Mouse (Mus musculus): ENCODE measurements around the gene Ssbp2. TPM values are rescaled to one million over a fixed set of nuclear protein-coding genes. Genes with fewer than 3 reads are reported as not detected.

The Ssbp2 gene
- total and polyA plus RNA-seq, 3 experiments, result 12.6 to 38.4 TPM; not detected in 1

- Histone ChIP-seq H3K27me3 (ENCODE audit: control insufficient read depth in 1 of 2, insufficient read depth in 2 of 2, low read length in 2 of 2) (no peaks in the 10 kb centered on the region), H3K36me3 (ENCODE audit: control insufficient read depth in 1 of 2, insufficient read depth in 2 of 2, low read length in 2 of 2) (no peaks in the 10 kb centered on the region)
- TF ChIP-seq MAFK (IDR thresholded peaks at IDR 0.05; ENCODE audit: borderline replicate concordance, low read depth, low read length) (no peak), UBTF (IDR thresholded peaks at IDR 0.05; ENCODE audit: borderline replicate concordance, insufficient read depth, low read depth, low read length) (no peak), MAZ (IDR thresholded peaks at IDR 0.05; ENCODE audit: low read depth, low read length) (no peak)
These were observed 121.4 kb downstream of the Ssbp2 start for GRCm38 (mm10) chr13:91581504-91581903.

GRCm38 (mm10) chr13:91582212-91582611 lies 122.1 kb downstream of the Ssbp2 start:
- TF ChIP-seq MAZ (IDR thresholded peaks at IDR 0.05; ENCODE audit: low read depth, low read length), result no peak
- TF ChIP-seq NELFE (IDR thresholded peaks at IDR 0.05; ENCODE audit: low read depth, low read length), result no peak
- TF ChIP-seq MXI1 (IDR thresholded peaks at IDR 0.05; ENCODE audit: low read depth, low read length), result no peak
- no peak for TF ChIP-seq POLR2AphosphoS5 (IDR thresholded peaks at IDR 0.05; ENCODE audit: borderline replicate concordance, low read depth, low read length)
- no peak for TF ChIP-seq ZKSCAN1 (IDR thresholded peaks at IDR 0.05; ENCODE audit: low read depth, low read length)
- no peak for TF ChIP-seq USF2 (IDR thresholded peaks at IDR 0.05; ENCODE audit: borderline replicate concordance in 1 of 2, insufficient read depth in 1 of 2, low read depth in 1 of 2, low read length in 2 of 2)
- TF ChIP-seq CHD2 (IDR thresholded peaks at IDR 0.05; ENCODE audit: low read length), result no peak
- TF ChIP-seq TAL1 (IDR thresholded peaks at IDR 0.05; ENCODE audit: low read length), result no peak
- no peak for TF ChIP-seq KAT2A (conservative IDR thresholded peaks at IDR 0.05; ENCODE audit: low read depth, low read length)
- no peak for TF ChIP-seq CHD1 (IDR thresholded peaks at IDR 0.05; ENCODE audit: low read depth, low read length)
- no peak for TF ChIP-seq MYC (IDR thresholded peaks at IDR 0.05; ENCODE audit: low read depth, low read length)
- TF ChIP-seq ELF1 (IDR thresholded peaks at IDR 0.05; ENCODE audit: low read depth, low read length), result no peak
- no peak for TF ChIP-seq TBP (IDR thresholded peaks at IDR 0.05; ENCODE audit: low read depth, low read length)
- no peak for TF ChIP-seq POLR2AphosphoS2 (IDR thresholded peaks at IDR 0.05; ENCODE audit: low read length)
- TF ChIP-seq BHLHE40 (IDR thresholded peaks at IDR 0.05; ENCODE audit: borderline replicate concordance, low read depth, low read length), result no peak
- TF ChIP-seq SMC3 (IDR thresholded peaks at IDR 0.05; ENCODE audit: low read depth, low read length), result no peak
- TF ChIP-seq MAX (IDR thresholded peaks at IDR 0.05; ENCODE audit: low read length), result no peak
- no peak for TF ChIP-seq CTCF (IDR thresholded peaks at IDR 0.05 in 2 of 3, conservative IDR thresholded peaks at IDR 0.05 in 1 of 3; ENCODE audit: control insufficient read depth in 1 of 3, insufficient read depth in 1 of 3, low read depth in 2 of 3, low read length in 3 of 3, poor library complexity in 1 of 3, severe bottlenecking in 1 of 3)

More at GRCm38 (mm10) chr13:91581504-91581903, 121.4 kb downstream of the Ssbp2 start:
- Histone ChIP-seq H3K79me2 (ENCODE audit: control insufficient read depth, insufficient read depth, low read length, poor library complexity) (no peaks in the 10 kb centered on the region), H3K9me3 (replicated peaks; ENCODE audit: insufficient read depth, low read length) (no peaks in the 10 kb centered on the region), H3K4me3 (ENCODE audit: control insufficient read depth in 1 of 2, insufficient read depth in 1 of 2, low read depth in 2 of 2, low read length in 2 of 2) (no peak overlapping the region), H3K9ac (ENCODE audit: control insufficient read depth, low read depth, low read length, poor library complexity, severe bottlenecking) (no peak overlapping the region), H3K4me1 (ENCODE audit: control insufficient read depth in 1 of 2, insufficient read depth in 2 of 2, low read length in 2 of 2) (no peaks in the 10 kb centered on the region), H3K27ac (ENCODE audit: control insufficient read depth, low read depth, low read length) (no peak overlapping the region)
- DNase-seq (ENCODE audit: low read depth, low spot score), result no peak

More at GRCm38 (mm10) chr13:91582212-91582611, 122.1 kb downstream of the Ssbp2 start:
- no peak overlapping the region for H3K4me3 ChIP-seq (ENCODE audit: control insufficient read depth in 1 of 2, insufficient read depth in 1 of 2, low read depth in 2 of 2, low read length in 2 of 2)
- no peaks in the 10 kb centered on the region for H3K36me3 ChIP-seq (ENCODE audit: control insufficient read depth in 1 of 2, insufficient read depth in 2 of 2, low read length in 2 of 2)
- H3K4me1 ChIP-seq (ENCODE audit: control insufficient read depth in 1 of 2, insufficient read depth in 2 of 2, low read length in 2 of 2), result no peaks in the 10 kb centered on the region
- H3K9ac ChIP-seq (ENCODE audit: control insufficient read depth, low read depth, low read length, poor library complexity, severe bottlenecking), result no peak overlapping the region
- H3K9me3 ChIP-seq (replicated peaks; ENCODE audit: insufficient read depth, low read length), result no peaks in the 10 kb centered on the region
- H3K27me3 ChIP-seq (ENCODE audit: control insufficient read depth in 1 of 2, insufficient read depth in 2 of 2, low read length in 2 of 2), result no peaks in the 10 kb centered on the region
- no peak overlapping the region for H3K27ac ChIP-seq (ENCODE audit: control insufficient read depth, low read depth, low read length)
- no peak for DNase-seq (ENCODE audit: low read depth, low spot score)
- no peaks in the 10 kb centered on the region for H3K79me2 ChIP-seq (ENCODE audit: control insufficient read depth, insufficient read depth, low read length, poor library complexity)

All from MEL (cell line).